Mouse (Mus musculus) ES-E14 (cell line): ENCODE results near the gene Nab1. TPM values are rescaled to one million over a fixed set of nuclear protein-coding genes. Genes with fewer than 3 reads are reported as not detected.

Experiments
- DNase-seq: peaks from one replicate; pipeline ENCODE4 v3.0.0-alpha.2; 2013; ENCODE audit warnings: low read depth, low spot score
- H3K27ac ChIP-seq: 2 replicates; pipeline ENCODE4 v1.5.1; 2012; ENCODE audit warnings: low read depth, mild to moderate bottlenecking, low read length, moderate library complexity, mixed read lengths; ENCODE audit not compliant: poor library complexity, insufficient read depth, severe bottlenecking
- H3K36me3 ChIP-seq: 2 replicates; pipeline ENCODE4 v1.6.1; 2012; ENCODE audit warnings: mild to moderate bottlenecking, low read length, moderate library complexity, mixed read lengths; ENCODE audit not compliant: control insufficient read depth, poor library complexity, insufficient read depth, severe bottlenecking
- H3K4me1 ChIP-seq, 2 experiments: fragments of 150-350 bp in 1 of 2; sonication (generic) in 1 of 2; 2 replicates each; pipeline ENCODE4 v1.6.1; 2012; ENCODE audit warnings: low read length in 2 of 2, mild to moderate bottlenecking in 1 of 2, mixed read lengths in 1 of 2; ENCODE audit not compliant: control insufficient read depth in 2 of 2, insufficient read depth in 2 of 2, poor library complexity in 1 of 2
- H3K4me3 ChIP-seq, 2 experiments: fragments of 150-350 bp in 1 of 2; sonication (generic) in 1 of 2; 2 replicates each; pipeline ENCODE4 v1.5.1; 2012; ENCODE audit warnings: low read length in 2 of 2, low read depth in 1 of 2, mild to moderate bottlenecking in 1 of 2, mixed read lengths in 1 of 2; ENCODE audit not compliant: insufficient read depth in 1 of 2, poor library complexity in 1 of 2, severe bottlenecking in 1 of 2
- H3K9ac ChIP-seq: 2 replicates; pipeline ENCODE4 v1.6.1; 2012; ENCODE audit warnings: low read depth, mild to moderate bottlenecking, low read length, mixed read lengths; ENCODE audit not compliant: poor library complexity, insufficient read depth, severe bottlenecking
- H3K9me3 ChIP-seq: fragments of 150-350 bp; sonication (generic); 2 replicates; pipeline ENCODE4 v1.6.1; 2012; ENCODE audit warnings: low read depth, mild to moderate bottlenecking, low read length; ENCODE audit not compliant: control insufficient read depth, insufficient read depth
- CHD2 ChIP-seq: IDR thresholded peaks from 2 replicates; pipeline ENCODE4 v1.6.1; 2014; ENCODE audit warnings: mild to moderate bottlenecking, low read depth, low read length, inconsistent platforms
- HCFC1 ChIP-seq: IDR thresholded peaks from 2 replicates; pipeline ENCODE4 v1.6.1; 2012; ENCODE audit warnings: low read length, inconsistent platforms, borderline replicate concordance; ENCODE audit not compliant: insufficient read depth
- MAFK ChIP-seq: IDR thresholded peaks from 2 replicates; pipeline ENCODE4 v1.6.1; 2014; ENCODE audit warnings: mild to moderate bottlenecking, low read depth, low read length, inconsistent platforms; ENCODE audit not compliant: insufficient read depth
- ZC3H11A ChIP-seq: IDR thresholded peaks from 2 replicates; pipeline ENCODE4 v1.6.1; 2012; ENCODE audit warnings: low read depth, mild to moderate bottlenecking, inconsistent platforms, low read length, borderline replicate concordance
- ZNF384 ChIP-seq: IDR thresholded peaks from 2 replicates; pipeline ENCODE4 v1.6.1; 2012; ENCODE audit warnings: low read depth, low read length, inconsistent platforms
- in situ Hi-C, 2 experiments: fragments of 600-800 bp; cut with MboI; formaldehyde crosslinking; loops; one replicate each; pipeline ENCODE4 v1.15.1; 2025; ENCODE audit warnings: low sequenced_read_pairs in 2 of 2, inconsistent platforms in 1 of 2; ENCODE audit not compliant: unreplicated experiment in 2 of 2
- total RNA-seq: library from RNA; depleted of rRNA; stranded (reverse); fragments of 300-350 nt; gene quantifications from 2 replicates; pipeline ENCODE4 v1.2.3, GENCODE M21; 2012

Nab1 gene
- total RNA-seq, 1 experiment, result 13.3 TPM

GRCm38 (mm10) chr1:52499601-52500313 is 722 bp downstream of the Nab1 start:
- Histone ChIP-seq H3K4me1 (peaks cover 0 to 1% of the 10 kb centered on the region in 2 experiments; a peak in 1 of 4 replicates), H3K4me3 (peak overlapping the region; percentile 64 to 80), H3K27ac (no peak overlapping the region), H3K9me3 (no peaks in the 10 kb centered on the region), H3K9ac (peak overlapping the region; percentile 53), H3K36me3 (no peaks in the 10 kb centered on the region)
- in situ Hi-C loops, result no loop called here
- no peak for TF ChIP-seq CHD2
- no peak for TF ChIP-seq ZC3H11A
- TF ChIP-seq HCFC1, result no peak
- no peak for TF ChIP-seq MAFK
- peak; percentile 27 for DNase-seq

GRCm38 (mm10) chr1:52498786-52499450 is 1.6 kb downstream of the Nab1 start:
- H3K27ac ChIP-seq, result no peak overlapping the region
- in situ Hi-C loops, result no loop called here

GRCm38 (mm10) chr1:52489538-52490181 is 10.8 kb downstream of the Nab1 start:
- Histone ChIP-seq H3K36me3 (no peaks in the 10 kb centered on the region), H3K4me3 (peak overlapping the region in 1 of 2 experiments; percentile 56; a peak in 2 of 4 replicates), H3K4me1 (no peaks in the 10 kb centered on the region), H3K27ac (no peak overlapping the region), H3K9me3 (no peaks in the 10 kb centered on the region), H3K9ac (no peak overlapping the region; the same call in 1 of the 2 replicates)
- no peak for TF ChIP-seq ZC3H11A
- TF ChIP-seq HCFC1, result no peak
- TF ChIP-seq CHD2, result no peak
- TF ChIP-seq MAFK, result no peak
- TF ChIP-seq ZNF384, result no peak
- in situ Hi-C loops, result no loop called here
- DNase-seq, result peak; percentile 63

More at GRCm38 (mm10) chr1:52498786-52499450, 1.6 kb downstream of the Nab1 start:
- H3K4me3 ChIP-seq, result peak overlapping the region in 1 of 2 experiments; percentile 64; a peak in 2 of 4 replicates
- H3K36me3 ChIP-seq, result no peaks in the 10 kb centered on the region
- no peak overlapping the region for H3K9ac ChIP-seq
- no peak for DNase-seq
- peaks cover 0 to 1% of the 10 kb centered on the region in 2 experiments; a peak in 1 of 4 replicates for H3K4me1 ChIP-seq
- TF ChIP-seq HCFC1 (no peak), ZC3H11A (no peak), ZNF384 (no peak), CHD2 (no peak), MAFK (no peak)
- no peaks in the 10 kb centered on the region for H3K9me3 ChIP-seq

- no peak overlapping the region for H3K4me3 ChIP-seq
- H3K27ac ChIP-seq, result no peak overlapping the region
- H3K4me1 ChIP-seq, result no peaks in the 10 kb centered on the region
- H3K9me3 ChIP-seq, result no peaks in the 10 kb centered on the region
- H3K36me3 ChIP-seq, result no peaks in the 10 kb centered on the region
- no peak for TF ChIP-seq ZNF384
- no peak for TF ChIP-seq CHD2
- no peak for TF ChIP-seq HCFC1
- TF ChIP-seq ZC3H11A, result no peak
- TF ChIP-seq MAFK, result no peak
- in situ Hi-C loops, result no loop called here
- no peak overlapping the region for H3K9ac ChIP-seq
- DNase-seq, result no peak
These were observed 15.5 kb downstream of the Nab1 start for GRCm38 (mm10) chr1:52484980-52485379.
